Mouse (Mus musculus) embryonic facial prominence, embryonic 14.5 days (tissue): ENCODE data around the gene Yeats2. TPM values are rescaled to one million over a fixed set of nuclear protein-coding genes. Genes with fewer than 3 reads are reported as not detected.

Source experiments
- ATAC-seq: fragments of 200-750 bp; cut with Nextera tagmentation; 2 replicates; pipeline ENCODE4 v1.8.0; 2017; ENCODE audit warnings: low read depth, moderate number of reproducible peaks, moderate TSS enrichment
- DNase-seq: peaks from one replicate; pipeline ENCODE4 v3.0.0-alpha.2; 2015; ENCODE audit warnings: low spot score
- H3K27ac ChIP-seq: fragments of 300-500 bp; sonication (generic); replicated peaks from 2 replicates; pipeline ENCODE4 v1.5.1; 2014; ENCODE audit warnings: low read depth, mild to moderate bottlenecking, low read length, moderate library complexity
- H3K27me3 ChIP-seq: fragments of 300-500 bp; sonication (generic); replicated peaks from 2 replicates; pipeline ENCODE4 v1.6.1; 2014; ENCODE audit warnings: low read length; ENCODE audit not compliant: control insufficient read depth, insufficient read depth
- H3K36me3 ChIP-seq: fragments of 300-500 bp; sonication (generic); 2 replicates; pipeline ENCODE4 v1.6.1; 2014; ENCODE audit warnings: low read length, mixed read lengths; ENCODE audit not compliant: control insufficient read depth, insufficient read depth
- H3K4me1 ChIP-seq: fragments of 300-500 bp; sonication (generic); 2 replicates; pipeline ENCODE4 v1.6.1; 2014; ENCODE audit warnings: antibody characterized with exemption, low read length; ENCODE audit not compliant: control insufficient read depth, insufficient read depth
- H3K4me2 ChIP-seq: fragments of 300-500 bp; sonication (generic); 2 replicates; pipeline ENCODE4 v1.6.1; 2014; ENCODE audit warnings: low read depth, mild to moderate bottlenecking, low read length, moderate library complexity, mixed read lengths
- H3K4me3 ChIP-seq: fragments of 300-500 bp; sonication (generic); 2 replicates; pipeline ENCODE4 v1.5.1; 2014; ENCODE audit warnings: low read depth, mild to moderate bottlenecking, low read length
- H3K9ac ChIP-seq: fragments of 300-500 bp; sonication (generic); 2 replicates; pipeline ENCODE4 v1.6.1; 2014; ENCODE audit warnings: low read depth, mild to moderate bottlenecking, low read length, moderate library complexity, mixed read lengths
- H3K9me3 ChIP-seq: fragments of 300-500 bp; sonication (generic); 2 replicates; pipeline ENCODE4 v1.6.1; 2016; ENCODE audit warnings: low read length; ENCODE audit not compliant: control insufficient read depth
- WGBS: fragments of 180-500 bp; shearing (Covaris S2); extraction: QIAGEN DNeasy Blood & Tissue Kit; methylation state at CpG from one replicate; pipeline ENCODE4 v1.1.7; 2014; 5-methylcytosine and 5-hydroxymethylcytosine counted together
- polyA plus RNA-seq: library from polyadenylated mRNA; unstranded; fragments of >200 nt; fragmentation: Nextera tagmentation; extraction: Ambion mirVana; gene quantifications from 2 replicates; pipeline ENCODE4 v1.2.1, GENCODE M21; 2014

Yeats2 gene
- polyA plus RNA-seq, 1 experiment from 2014 or later: 25.4 TPM

DNA sequence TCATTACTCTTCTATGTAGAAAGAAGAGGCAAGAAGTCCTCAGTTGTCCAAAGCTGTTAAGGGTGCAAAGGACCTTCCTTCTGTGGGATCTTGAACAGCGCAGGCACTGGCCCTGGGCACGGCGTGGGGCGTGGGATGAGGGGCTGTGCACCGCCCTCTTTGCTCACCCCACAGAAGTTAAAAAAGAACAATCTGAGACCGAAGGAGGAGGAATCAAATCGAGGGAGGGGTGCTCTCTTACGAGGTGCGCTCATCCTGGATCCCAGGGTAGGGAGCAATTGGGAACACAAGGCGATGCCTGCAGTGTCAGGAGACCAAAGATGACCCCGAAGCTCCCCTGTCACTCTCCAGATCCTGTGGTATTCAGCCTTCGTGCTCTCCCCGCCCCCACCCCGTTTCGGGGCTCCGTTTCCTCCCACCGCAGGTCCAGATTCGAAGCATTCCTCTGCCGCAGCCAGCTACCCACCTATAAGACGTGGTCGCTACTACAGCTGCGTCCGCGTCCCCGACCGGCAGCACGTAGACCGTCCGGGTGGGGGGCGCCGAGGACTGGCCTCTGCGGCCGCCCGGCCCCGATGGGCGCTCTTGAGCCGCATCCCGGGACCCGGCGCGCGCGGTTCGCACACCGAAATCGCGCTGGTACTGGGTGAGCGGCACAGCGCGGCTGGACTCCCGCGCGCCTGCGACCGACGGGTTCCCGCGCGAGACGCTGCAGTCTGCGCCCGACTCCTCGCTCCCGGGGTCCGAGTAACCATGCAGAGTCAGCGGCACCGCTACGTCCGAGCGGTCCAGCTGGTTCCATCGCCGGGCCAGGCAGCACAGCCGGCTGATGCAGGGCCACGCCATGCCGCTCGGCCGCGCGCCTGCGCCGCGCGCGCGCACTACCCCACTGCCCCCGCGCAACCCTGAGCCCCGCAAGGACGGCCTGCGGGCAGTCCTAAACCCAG is 99.9 kb downstream of the Yeats2 start, which contains the start of gene Map6d1:
Map6d1 (minus strand) TSS at position 891 of the 947 bp plus-strand sequence.
- H3K36me3 ChIP-seq: no peaks in the 10 kb centered on the region
- H3K27me3 ChIP-seq: no peaks in the 10 kb centered on the region
- no peaks in the 10 kb centered on the region for H3K9me3 ChIP-seq
- under 1% methylated on average over 60 of the region's 90 CpGs for WGBS
- H3K4me1 ChIP-seq: no peaks in the 10 kb centered on the region
- ATAC-seq: peak; percentile 75
- H3K27ac ChIP-seq: 0 out of 2 replicates have a peak within 1 kb of the TSS, but pooled peaks have one; percentile 6
- peak within 1 kb of the TSS; percentile 89 for H3K4me2 ChIP-seq
- H3K9ac ChIP-seq: peak within 1 kb of the TSS; percentile 69
- H3K4me3 ChIP-seq: peak within 1 kb of the TSS; percentile 71
- DNase-seq: peak; percentile 34

- DNase-seq: no peak
- Histone ChIP-seq H3K4me3 (no peak overlapping the region), H3K4me1 (no peaks in the 10 kb centered on the region), H3K36me3 (no peaks in the 10 kb centered on the region), H3K27me3 (no peaks in the 10 kb centered on the region), H3K9me3 (no peaks in the 10 kb centered on the region), H3K4me2 (no peak overlapping the region), H3K9ac (no peak overlapping the region), H3K27ac (no peak overlapping the region)
- no peak for ATAC-seq
These were observed 106.2 kb downstream of the Yeats2 start for GRCm38 (mm10) chr16:20247103-20247502.

- no peak overlapping the region for H3K4me3 ChIP-seq
- 86% methylated on average over 9 of the region's 9 CpGs for WGBS
- no peak overlapping the region for H3K27ac ChIP-seq
- H3K9ac ChIP-seq: no peak overlapping the region
- no peaks in the 10 kb centered on the region for H3K4me1 ChIP-seq
- H3K4me2 ChIP-seq: no peak overlapping the region
- ATAC-seq (no peak), DNase-seq (no peak)
- no peaks in the 10 kb centered on the region for H3K36me3 ChIP-seq
- no peaks in the 10 kb centered on the region for H3K27me3 ChIP-seq
- H3K9me3 ChIP-seq: no peaks in the 10 kb centered on the region
These were observed 107.7 kb downstream of the Yeats2 start for GRCm38 (mm10) chr16:20248442-20249174.

GRCm38 (mm10) chr16:20257926-20258325 is 117.1 kb downstream of the Yeats2 start:
- Histone ChIP-seq H3K4me3 (no peak overlapping the region), H3K27ac (no peak overlapping the region), H3K9me3 (no peaks in the 10 kb centered on the region), H3K4me2 (no peak overlapping the region), H3K27me3 (no peaks in the 10 kb centered on the region), H3K4me1 (no peaks in the 10 kb centered on the region), H3K9ac (no peak overlapping the region), H3K36me3 (no peaks in the 10 kb centered on the region)
- no peak for ATAC-seq
- WGBS: 80% methylated on average over 5 of the region's 5 CpGs
- DNase-seq: no peak

DNA sequence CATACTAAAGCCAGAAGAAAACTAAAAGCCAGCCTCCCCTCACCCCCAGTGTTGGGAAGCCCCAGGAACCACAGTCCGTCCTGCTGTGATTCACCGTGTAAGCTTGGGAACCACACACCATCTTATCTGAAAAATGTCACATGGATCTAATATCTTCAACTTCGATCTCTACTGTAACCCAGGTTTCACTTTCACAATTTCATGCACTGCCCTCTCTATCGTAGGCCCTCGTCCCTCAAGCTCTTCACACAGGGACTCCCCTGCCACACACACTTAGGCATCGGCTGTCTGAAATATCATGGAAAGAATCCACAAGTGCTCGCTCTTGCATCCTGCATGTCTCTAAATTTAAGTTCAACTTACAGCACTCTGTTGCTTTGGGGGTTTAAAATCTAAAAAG is 124.2 kb downstream of the Yeats2 start:
- H3K9me3 ChIP-seq: no peaks in the 10 kb centered on the region
- WGBS: 71% methylated on average over 7 of the region's 7 CpGs
- ATAC-seq: no peak

DNA sequence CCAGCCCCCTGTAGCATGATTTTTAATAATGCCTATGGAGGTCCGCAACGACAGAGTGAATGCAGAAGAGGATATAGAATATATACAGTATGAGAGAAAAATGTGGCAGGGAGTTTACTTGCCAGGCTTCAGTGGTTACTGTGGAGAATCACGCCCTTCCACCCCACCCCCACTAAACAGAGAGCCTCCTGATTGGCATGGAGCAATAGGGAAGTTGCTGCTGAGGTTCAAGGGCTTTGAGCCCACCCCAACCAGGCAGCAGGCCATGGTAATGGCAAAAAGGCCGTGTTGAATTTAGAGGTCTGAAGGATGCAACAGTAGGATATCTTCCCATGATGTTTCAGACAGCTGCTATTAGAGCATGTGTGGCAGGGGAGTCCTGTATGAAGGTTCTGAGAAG is 130.5 kb downstream of the Yeats2 start:
- Histone ChIP-seq H3K9me3 (no peaks in the 10 kb centered on the region), H3K36me3 (no peaks in the 10 kb centered on the region), H3K4me2 (no peak overlapping the region), H3K4me3 (no peak overlapping the region), H3K27ac (no peak overlapping the region), H3K27me3 (no peaks in the 10 kb centered on the region), H3K4me1 (no peaks in the 10 kb centered on the region), H3K9ac (no peak overlapping the region)
- ATAC-seq (no peak), DNase-seq (no peak)
- 82% methylated on average over 4 of the region's 4 CpGs for WGBS

More for the DNA sequence above, 124.2 kb downstream of the Yeats2 start:
- no peaks in the 10 kb centered on the region for H3K27me3 ChIP-seq
- H3K9ac ChIP-seq: no peak overlapping the region
- DNase-seq: no peak
- H3K4me3 ChIP-seq: no peak overlapping the region
- H3K27ac ChIP-seq: no peak overlapping the region
- H3K4me1 ChIP-seq: no peaks in the 10 kb centered on the region
- H3K4me2 ChIP-seq: no peak overlapping the region
- H3K36me3 ChIP-seq: no peaks in the 10 kb centered on the region

- Histone ChIP-seq H3K36me3 (peaks cover 4% of the 10 kb centered on the region), H3K27ac (no peak overlapping the region), H3K9me3 (no peaks in the 10 kb centered on the region), H3K9ac (no peak overlapping the region), H3K27me3 (no peaks in the 10 kb centered on the region), H3K4me1 (no peaks in the 10 kb centered on the region), H3K4me3 (no peak overlapping the region), H3K4me2 (no peak overlapping the region)
- ATAC-seq (no peak), DNase-seq (no peak)
- 48% methylated on average over 3 of the region's 3 CpGs for WGBS
These were observed 132.1 kb downstream of the Yeats2 start for GRCm38 (mm10) chr16:20272994-20273393.

DNA sequence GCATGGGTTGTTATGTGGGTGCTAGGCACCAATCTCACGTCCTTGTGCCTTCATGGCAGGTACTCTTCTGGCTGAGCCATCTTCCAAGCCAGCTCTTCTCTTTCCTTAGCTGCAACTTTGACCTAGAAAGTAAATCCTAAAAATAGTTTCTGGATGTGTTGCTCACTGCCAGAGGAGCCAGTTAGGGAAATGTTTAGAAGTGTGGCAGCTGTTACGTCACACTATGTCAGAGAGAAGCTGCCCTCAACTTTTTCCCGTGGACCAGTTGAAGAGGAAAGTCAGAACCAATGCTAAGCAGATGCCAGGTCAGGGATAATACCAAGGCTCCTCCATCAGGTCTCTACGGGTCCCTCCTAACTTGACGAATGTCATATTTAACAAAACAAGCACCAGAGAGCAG is 138.5 kb downstream of the Yeats2 start:
- DNase-seq (no peak), ATAC-seq (no peak)
- Histone ChIP-seq H3K4me1 (no peaks in the 10 kb centered on the region), H3K9ac (no peak overlapping the region), H3K27me3 (no peaks in the 10 kb centered on the region), H3K4me2 (no peak overlapping the region), H3K9me3 (no peaks in the 10 kb centered on the region), H3K36me3 (peaks cover 62% of the 10 kb centered on the region), H3K27ac (no peak overlapping the region), H3K4me3 (no peak overlapping the region)
- 91% methylated on average over 5 of the region's 5 CpGs for WGBS
